Mouse (Mus musculus): ENCODE measurements around the gene Rbm3.

Rbm3 gene

DNA sequence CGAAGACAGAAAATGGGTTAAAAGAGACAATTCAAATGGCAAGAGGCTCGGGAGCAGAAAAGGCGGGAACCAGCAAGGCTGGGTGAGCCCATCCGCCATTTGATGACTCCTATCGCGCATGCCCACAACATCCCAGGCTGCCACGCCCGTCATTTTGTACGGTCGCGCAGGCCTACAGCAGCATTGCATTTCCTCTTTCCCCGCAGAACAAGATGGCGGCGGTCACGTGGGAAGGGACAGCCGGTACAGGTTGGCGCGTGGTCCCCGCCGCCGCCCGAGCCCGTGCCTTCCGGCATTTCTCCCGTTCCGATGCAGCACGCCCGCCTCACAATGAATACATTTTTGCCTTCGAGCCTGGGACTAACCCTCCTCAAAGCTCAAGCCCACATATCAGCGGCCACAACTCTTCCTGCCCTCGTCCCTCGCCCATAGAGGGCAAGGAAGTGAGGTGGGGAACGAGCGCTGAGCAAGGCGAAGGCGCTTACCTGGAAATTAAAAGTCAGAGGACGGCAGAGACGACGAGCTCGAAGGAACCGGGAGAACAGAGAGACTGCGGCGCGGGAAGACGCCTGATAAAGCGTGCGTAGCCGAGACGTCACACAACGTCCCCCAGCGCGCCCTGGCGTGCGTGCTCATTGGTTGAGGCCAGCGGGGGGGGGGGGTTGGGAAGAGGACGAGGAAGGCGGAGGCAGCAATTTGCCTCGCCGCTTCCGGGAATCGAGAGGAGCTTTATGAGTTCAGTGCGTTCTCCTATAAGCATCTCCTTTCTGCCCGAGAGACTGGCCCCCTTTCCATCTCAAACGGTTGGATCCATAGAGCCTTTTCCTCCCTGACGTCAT lies at the start of gene Rbm3:
TSS of gene Rbm3 (minus strand) at position 728 of the 839 bp plus-strand sequence.
- peak; percentile 90 for DNase-seq (ENCODE audit: low read depth, low spot score)

DNA sequence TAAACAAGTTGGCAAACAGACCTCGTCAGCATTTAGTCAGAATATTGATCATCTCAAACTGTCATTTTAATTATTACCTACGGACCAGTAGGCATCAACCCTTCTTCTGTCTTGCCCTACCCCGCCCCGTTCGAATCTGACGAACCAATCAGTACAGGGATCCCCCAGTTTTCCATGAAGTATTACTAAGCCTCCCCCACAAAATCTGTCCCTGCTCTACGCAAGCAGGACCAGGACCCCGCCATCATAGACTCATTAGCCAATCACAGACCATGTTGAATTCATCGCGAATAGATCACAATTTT lies 47.7 kb upstream of the Rbm3 start, which contains the start of gene Ebp:
TSS of gene Ebp (minus strand) at position 94 of the 305 bp plus-strand sequence.
- DNase-seq (ENCODE audit: low read depth, low spot score) = no peak

DNA sequence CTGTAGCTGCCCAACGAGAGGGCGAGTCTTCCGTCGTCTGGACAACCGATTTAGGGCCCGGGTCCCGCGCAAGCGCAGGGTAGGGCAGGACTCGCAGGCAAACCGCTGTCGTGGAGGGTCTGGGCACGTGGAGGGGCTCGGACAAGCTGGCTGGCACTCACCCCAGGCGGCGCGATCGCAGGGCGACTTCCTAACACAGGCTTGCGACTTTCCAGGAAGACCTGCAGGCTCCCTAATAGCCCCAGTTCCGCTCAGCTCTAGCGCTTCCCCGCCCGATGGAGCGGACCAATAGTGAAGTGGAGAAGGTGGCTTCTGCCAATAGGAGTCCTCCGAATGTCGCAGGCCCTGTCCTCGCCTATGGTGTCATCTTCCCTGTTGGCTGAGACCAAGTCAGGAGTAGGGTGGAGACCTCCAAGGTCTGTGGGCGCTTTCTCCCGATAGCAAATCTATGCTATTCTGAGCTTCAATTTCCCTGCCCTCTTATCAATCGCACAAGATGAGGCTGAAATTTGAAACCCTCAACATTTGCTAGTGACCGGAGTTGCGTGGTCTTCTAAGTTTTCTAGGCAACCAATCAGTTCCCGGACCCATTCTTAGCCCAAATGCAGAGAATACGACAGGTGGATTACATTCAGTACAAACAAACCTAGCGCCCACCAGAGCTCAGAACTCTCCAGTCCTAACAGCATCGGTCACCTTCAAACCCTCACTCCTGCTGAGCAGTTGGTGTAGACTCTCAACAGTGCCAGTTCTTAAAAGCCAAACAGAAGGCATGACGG lies 47.1 kb upstream of the Rbm3 start:
- DNase-seq (ENCODE audit: low read depth, low spot score) = peak; percentile 87

DNA sequence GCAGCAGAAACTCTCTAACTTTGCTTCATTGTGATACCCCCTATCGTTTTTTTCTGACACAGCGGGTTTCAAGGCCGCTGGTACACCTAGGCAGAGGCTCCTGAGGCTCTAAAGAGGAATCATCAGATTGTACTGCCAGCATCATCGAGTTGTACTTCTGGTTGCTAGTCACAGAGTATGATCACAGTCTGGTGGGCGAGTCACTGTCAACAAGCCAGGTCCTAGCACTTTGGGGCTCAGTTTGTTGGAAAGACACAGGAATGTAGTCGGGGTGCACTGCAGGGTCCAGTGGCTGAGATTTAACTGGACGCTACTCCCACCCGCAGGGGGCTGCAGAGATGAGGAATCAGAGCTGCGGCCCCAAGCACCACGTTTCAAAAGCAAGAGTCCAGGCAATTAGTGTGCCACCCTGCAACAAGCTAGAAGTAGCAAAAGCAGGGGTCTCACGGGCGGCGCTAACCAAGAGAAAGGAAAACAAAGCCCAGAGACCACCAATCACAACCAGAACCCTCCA lies 46.5 kb upstream of the Rbm3 start:
- no peak for DNase-seq (ENCODE audit: low read depth, low spot score)

DNA sequence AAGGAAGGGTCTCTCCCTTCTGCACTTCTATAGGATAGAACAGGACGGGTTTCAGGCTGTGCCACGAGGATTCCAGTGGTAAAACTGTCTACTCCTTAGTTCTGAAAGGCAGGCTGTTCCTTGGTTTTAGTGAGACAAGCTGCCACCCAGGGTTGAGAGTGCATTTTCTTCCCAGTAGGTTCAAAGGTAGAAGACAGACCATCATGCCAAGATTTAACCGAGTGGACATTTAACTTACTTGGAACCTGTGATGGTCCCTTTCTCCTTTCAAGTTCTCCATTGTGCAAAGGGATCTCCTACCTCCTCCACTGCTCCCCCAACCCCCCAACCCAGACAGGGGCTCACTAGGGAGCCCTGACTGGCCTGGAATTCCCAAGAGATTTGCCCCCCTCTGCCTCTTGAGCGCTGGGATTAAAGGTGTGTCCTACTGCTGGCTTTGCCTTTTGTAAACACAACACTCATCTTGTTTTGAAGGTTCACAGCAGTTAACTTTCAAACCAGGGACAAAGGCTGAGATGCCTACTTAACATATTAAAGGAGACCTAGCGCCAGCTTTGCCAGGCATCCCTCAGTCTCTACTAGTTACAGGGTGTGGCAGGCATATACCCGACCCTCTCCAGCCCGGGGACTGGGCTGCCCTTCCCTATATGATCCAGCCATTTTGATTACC lies 37.3 kb upstream of the Rbm3 start:
- peak; percentile 89 for DNase-seq (ENCODE audit: low read depth, low spot score)

DNA sequence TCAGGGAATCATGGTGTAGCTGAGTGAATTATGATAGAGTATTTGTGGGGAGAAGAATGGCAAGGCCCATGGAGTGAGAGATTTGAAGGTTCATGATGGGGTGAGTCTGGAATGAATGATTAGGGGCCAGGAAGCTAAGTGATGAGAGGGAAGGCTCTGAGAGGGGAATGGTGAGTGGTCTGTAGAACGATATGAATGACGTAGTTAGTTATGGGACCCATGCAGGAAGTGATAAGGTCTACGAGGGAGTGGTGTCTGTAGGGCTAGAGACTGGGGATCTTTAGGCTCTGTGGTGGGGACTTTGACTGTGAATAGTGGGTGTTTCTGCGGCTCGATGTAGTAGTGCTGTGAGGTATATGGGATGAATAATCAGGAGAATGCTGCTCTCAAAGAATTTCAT lies 34.0 kb upstream of the Rbm3 start:
- DNase-seq (ENCODE audit: low read depth, low spot score) = no peak

DNA sequence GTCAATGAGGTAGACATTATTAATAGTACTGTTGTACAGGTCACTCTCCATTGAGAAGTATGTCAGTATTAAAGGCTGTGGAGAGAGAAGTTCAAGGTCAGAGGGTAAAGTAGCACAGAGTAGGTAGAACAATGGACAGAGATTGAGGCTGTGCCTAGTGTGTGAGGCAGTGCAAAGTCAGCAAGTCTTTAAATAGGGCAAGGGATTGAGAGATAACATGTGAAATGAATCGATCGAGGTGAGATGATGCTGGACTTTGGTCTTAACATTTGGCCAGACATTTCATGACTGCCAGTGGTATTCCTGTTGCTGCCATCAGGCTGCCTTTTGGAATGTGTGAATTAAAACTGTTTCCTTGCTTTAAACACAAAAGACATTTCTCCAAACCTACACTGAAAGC lies 33.2 kb upstream of the Rbm3 start:
- no peak for DNase-seq (ENCODE audit: low read depth, low spot score)

DNA sequence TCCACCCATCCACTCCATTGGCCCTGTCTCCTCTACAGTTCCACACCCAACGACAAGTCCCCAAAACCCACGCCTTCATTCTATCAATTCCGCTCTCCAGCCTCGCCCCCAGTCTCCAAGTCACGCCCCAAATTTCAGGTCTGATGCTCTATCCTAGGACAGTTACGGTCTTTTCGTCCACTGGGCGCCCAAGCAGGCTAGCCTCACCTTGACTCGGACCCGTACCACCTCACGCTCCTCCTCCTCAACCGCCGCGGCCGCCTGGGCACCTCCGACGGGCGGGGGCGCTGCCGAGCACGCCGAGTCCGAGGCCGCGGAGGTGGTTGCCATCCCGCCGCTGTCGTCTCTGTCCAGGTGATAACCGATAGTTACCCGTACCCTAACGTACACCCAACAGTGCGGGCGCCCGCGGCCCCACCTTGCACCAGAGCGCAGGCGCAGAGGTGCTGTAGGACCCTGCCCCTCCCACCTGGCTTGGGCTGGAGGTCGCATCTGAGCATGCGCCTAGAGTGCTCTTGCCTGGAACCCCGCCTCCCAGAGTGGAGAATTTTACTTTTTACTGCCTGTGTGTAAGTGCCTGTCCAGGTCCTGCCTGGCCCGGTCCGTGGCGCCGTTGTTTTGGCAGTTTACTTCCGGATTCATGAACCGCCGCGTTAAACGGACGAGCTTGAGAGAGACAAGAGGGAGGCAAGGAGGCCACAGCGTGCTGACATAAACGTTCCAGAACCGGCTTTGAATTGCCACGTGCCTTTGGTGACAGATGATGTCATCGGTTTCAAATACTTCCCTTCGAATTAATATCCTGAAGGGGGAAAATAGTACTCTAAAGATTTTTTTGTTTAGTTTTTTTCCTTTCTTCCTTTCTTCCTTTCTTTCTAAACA lies 30.1 kb upstream of the Rbm3 start, which contains the start of gene Tbc1d25:
TSS of gene Tbc1d25 (minus strand) at position 678 of the 882 bp plus-strand sequence.
- peak; percentile 91 for DNase-seq (ENCODE audit: low read depth, low spot score)

DNA sequence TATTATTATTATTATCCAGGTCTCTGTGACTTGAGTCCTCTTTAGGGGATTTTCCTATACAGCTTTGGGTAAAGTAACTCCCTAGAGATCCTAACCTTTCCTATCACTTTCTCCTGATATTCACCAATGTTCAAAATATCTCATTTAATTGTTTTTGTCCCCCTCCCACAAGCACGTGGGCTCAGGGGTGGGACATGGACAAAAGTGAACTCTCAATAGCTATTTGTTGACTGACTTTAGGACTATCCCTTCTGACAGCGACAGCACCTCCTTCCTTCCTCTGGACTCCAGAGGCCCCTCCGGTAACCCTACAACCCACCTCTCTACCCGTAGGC lies 29.5 kb upstream of the Rbm3 start:
- DNase-seq (ENCODE audit: low read depth, low spot score) = no peak

DNA sequence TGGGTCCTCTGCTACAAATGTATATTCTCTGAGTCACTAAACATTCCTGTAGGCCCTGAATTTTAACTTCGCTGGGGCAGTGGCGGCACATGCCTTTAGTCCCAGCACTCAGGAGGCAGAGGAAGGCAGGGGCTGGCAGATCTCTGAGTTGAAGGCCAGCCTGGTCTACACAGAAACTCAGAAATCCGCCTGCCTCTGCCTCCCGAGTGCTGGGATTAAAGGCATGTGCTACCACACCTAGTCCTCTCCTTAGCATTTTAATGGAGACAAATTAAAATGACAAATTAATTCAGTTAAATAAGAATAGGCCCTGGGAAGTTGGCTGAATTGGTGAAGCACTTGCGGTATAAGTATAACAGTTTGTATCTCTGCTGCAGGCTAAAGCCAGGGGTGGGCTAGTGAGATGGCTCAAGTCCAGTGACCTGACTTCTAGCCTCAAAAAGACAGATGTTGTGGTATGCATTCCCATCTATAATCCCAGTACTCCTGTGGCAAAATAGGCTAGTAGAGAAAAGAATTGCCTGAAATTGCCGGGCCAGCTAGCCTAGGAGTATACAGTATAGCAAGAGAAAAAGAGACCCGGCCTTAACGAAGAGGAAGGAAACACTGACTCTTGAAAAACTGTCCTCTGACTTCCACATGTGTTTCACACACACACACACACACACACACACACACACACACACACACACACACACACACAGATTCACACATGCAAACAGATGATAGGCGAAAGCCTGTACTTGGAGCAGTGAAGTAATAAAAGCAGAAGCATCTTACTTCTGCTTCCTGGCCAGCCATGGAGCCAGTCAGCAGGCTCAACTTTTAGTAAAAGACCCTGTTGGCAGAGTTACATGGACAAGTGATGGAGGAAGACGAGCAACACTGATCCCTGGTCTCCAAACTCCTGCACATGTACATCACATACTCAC lies 22.3 kb upstream of the Rbm3 start:
- peak; percentile 74 for DNase-seq (ENCODE audit: low read depth, low spot score)

DNA sequence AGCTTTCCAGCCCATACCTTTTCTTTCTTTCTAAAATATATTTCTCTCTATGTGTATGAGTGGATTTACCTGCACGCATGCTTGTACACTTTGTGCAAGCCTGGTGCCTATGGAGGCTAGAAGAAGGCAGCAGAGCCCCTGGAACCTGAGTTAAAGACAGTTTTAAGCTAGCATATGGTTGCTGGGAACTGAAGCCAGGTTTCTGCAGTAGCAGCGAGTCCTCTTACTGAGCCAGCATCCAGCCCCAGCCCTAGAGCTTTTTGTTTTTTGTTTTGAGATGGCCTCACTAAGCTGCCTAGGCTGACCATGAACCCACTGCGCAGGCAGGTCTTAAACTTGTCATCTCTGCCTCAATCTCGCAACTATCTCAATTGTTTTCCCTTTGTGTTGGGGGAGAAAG lies 18.8 kb upstream of the Rbm3 start:
- DNase-seq (ENCODE audit: low read depth, low spot score) = no peak

DNA sequence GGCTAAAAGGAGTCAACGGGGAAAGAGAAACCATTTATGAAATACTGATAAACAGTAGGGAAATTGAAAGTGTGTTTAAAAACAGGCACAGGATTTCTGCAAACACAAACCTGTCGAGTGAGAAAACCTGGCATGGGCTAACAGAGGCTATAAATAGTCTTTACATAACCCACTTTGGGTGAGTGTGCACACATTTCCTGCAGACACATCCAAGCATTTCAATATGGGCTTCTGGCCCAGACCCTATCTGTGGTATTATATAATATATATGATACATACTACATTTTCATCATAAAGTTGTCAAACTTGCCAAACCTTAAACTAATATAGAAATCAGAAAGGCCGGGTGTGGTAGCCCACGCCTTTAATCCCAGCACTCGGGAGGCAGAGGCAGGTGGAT lies 17.4 kb upstream of the Rbm3 start:
- no peak for DNase-seq (ENCODE audit: low read depth, low spot score)

DNA sequence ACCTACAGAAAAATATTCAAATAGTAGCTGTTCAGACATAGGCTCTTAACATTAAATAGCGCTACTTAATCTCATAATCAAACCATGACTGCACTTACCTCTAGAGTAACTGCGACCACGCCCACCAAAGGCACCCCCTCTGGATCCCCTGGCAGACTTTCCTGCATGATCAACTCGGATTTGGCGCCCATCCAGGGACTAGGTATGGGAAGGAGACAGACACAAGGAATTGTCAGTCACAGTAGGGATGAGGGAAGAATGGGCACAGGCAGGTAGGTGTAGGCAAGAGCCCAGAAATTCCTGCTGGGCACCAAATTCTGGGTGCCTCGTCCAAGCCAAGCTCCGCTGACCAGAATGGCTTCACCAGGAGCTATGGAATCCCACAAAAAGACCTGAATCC lies 1.9 kb downstream of the Rbm3 start:
- no peak for DNase-seq (ENCODE audit: low read depth, low spot score)

DNA sequence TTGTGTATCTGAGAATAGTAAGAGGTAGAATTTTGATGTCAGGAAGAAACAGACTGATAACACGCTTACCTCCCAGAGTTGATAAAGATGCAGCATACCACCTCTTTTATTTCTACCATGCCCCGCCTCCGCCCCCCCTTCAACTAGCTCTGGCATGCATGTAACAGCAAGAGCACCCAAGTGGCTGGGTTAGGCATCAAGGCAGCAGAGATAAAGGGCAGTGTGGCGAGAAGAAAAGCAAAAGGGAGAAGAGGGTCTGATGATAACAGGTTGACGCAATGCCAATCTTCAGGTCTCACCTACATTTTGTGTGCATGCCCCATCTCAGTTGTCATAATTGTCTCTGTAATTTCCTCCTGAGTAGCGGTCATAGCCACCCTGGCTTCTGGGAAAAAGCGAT lies 2.7 kb downstream of the Rbm3 start:
- DNase-seq (ENCODE audit: low read depth, low spot score) = no peak

DNA sequence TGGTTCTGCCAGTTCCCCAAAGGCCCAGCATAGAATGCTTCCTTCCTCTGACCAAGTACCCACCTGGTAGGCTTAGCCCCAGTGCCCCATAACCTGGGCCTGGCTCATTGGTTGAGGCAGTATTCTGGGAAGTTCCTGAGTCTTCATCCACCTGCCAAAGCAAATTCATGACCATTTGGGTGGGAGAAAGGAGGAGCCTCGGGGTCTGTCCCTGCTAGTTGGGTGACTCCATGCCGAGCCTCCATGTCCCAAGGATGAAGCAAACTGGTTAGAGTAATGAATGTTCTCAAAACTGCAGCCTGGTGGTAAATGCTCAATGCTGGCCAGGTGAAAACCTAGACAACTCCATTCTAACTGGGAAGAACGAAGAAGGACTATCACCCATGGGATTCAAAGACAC lies 4.6 kb downstream of the Rbm3 start:
- DNase-seq (ENCODE audit: low read depth, low spot score) = no peak

DNA sequence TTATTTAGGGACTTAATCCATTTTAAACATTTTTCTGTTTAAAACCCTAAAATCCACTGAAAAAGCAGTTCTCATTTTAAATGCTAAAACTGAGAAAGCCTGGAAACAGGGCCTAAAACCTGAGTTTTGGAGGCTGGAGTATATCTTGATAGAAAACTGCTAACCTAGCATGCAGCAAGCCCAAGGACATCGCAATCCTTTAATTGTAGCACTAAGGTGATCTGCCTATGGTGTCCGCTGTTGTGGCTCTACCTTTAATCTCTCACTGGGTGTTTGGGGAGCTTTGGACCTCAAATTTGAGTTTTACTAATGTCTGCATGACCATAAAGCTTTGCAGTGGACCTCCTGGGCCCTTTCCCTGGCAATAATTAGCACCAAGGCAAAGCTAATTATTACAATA lies 5.2 kb downstream of the Rbm3 start:
- no peak for DNase-seq (ENCODE audit: low read depth, low spot score)

DNA sequence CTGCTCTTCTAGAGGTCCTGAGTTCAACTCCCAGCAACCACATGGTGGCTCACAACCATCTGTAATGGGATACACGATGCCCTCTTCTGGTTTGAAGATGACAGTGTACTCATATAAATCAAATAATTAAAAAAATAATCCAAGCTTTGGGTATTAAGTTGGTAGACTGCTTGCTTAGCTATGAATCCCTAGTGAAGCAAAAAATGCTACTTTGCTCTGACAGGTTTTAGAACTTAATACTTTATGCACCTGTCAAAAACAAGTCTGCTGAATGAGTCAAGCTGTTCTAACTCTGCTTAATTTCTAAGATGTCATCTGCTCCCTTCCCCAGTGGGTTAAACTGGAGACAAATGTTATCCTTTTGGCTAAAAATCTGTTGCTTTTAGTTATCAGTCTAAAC lies 6.2 kb downstream of the Rbm3 start:
- no peak for DNase-seq (ENCODE audit: low read depth, low spot score)

DNA sequence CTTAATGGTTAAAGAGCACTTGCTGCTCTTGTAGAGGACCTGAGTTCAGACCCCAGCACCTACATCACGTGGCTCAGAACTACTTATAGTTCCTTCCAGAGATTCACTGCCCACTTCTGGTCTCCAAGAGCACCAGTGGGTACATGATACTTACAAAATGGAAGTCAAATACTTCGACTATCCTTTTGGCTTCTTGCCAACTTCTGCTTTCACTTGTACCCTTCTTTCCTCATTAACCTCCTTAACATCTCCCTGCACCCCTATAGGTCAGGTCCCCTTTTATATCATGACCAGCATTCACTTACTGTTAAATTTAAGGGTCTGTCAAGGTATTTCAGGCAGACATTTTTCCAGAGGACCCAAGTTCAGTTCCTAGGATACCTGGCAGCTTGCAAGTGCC lies 9.8 kb downstream of the Rbm3 start:
- DNase-seq (ENCODE audit: low read depth, low spot score) = no peak

DNA sequence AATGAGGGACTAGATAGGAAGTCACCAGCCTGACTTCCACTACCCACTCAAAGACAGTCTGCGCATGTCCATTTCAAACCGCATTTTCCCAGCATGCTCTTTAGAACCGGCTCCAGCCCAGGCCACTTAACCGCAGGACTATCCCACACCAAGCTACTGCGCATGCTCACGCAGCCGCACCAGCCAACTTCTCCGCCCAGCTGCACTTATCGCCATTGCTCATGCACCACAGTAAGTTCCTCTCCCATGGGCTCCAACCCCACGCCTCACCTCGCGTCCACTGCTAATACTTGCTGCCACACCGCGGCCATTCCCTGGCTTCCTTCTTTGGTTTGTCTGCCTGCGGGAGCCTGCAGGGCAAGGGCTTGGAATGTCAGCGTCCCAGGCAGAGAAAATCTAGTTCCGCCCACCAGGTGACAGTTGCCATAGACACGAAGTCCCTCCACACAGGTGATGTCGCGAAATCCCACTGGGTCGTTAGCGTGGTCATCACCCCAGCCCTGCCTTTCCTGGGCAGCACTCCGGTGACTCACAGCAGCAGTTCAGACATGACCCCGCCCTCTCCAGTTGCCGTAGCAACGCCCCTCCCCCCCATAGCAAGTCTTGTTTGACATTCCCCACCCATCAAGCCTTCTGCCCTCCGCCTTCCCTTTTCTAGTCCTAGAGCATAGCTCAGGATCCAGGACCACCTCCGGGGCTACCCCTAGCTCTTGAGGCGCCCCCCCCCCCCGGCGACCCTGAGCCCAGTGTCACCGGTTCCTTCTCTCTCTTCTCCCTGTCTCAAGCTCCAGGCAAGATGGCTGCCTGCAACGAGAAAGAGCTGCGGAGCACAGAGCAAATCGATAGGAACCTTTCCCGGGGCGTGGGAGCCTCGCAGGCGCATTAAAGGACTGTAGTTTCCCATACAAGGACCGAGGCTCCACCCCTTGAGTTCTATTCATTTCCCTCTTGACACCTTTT lies 13.4 kb downstream of the Rbm3 start, which contains the start of gene Wdr13:
TSS of gene Wdr13 (minus strand) at position 876 of the 960 bp plus-strand sequence.
- DNase-seq (ENCODE audit: low read depth, low spot score) = peak; percentile 95
